Mouse (Mus musculus) liver, postnatal 0 days (tissue): Measurements from ENCODE around the gene Fyb. TPM values are rescaled to one million over a fixed set of nuclear protein-coding genes. Genes with fewer than 3 reads are reported as not detected.
A peak's percentile ranks its signal among the peaks of the same experiment; 100 is the strongest.

Experiments
- ATAC-seq: fragments of 200-750 bp; cut with Nextera tagmentation; 2 replicates; pipeline ENCODE4 v1.8.0; 2017; ENCODE audit warnings: mild to moderate bottlenecking, moderate library complexity
- DNase-seq: peaks from one replicate; pipeline ENCODE4 v3.0.0-alpha.2; 2016
- H3K27ac ChIP-seq: fragments of 300-500 bp; sonication (generic); 2 replicates; pipeline ENCODE4 v1.5.1; 2014; ENCODE audit warnings: antibody characterized with exemption, moderate library complexity, mild to moderate bottlenecking, low read depth
- H3K27me3 ChIP-seq: fragments of 300-500 bp; sonication (generic); 2 replicates; pipeline ENCODE4 v1.6.1; 2014; ENCODE audit warnings: low read length, control low read depth, mixed read lengths; ENCODE audit not compliant: insufficient read depth
- H3K36me3 ChIP-seq: fragments of 300-500 bp; sonication (generic); replicated peaks from 2 replicates; pipeline ENCODE4 v1.6.1; 2014; ENCODE audit warnings: mild to moderate bottlenecking, control low read depth, low read length, moderate library complexity, mixed read lengths; ENCODE audit not compliant: insufficient read depth
- H3K4me1 ChIP-seq: fragments of 300-500 bp; sonication (generic); 2 replicates; pipeline ENCODE4 v1.6.1; 2014; ENCODE audit warnings: antibody characterized with exemption, mild to moderate bottlenecking, control low read depth; ENCODE audit not compliant: insufficient read depth
- H3K4me2 ChIP-seq: fragments of 300-500 bp; sonication (generic); 2 replicates; pipeline ENCODE4 v1.6.1; 2014; ENCODE audit warnings: low read depth, mild to moderate bottlenecking, low read length, moderate library complexity, mixed read lengths
- H3K4me3 ChIP-seq: fragments of 300-500 bp; sonication (generic); 2 replicates; pipeline ENCODE4 v1.5.1; 2014; ENCODE audit warnings: low read depth, low read length
- H3K9ac ChIP-seq: fragments of 300-500 bp; sonication (generic); replicated peaks from 2 replicates; pipeline ENCODE4 v1.6.1; 2014; ENCODE audit warnings: mild to moderate bottlenecking, moderate library complexity
- H3K9me3 ChIP-seq: fragments of 300-500 bp; sonication (generic); 2 replicates; pipeline ENCODE4 v1.6.1; 2016; ENCODE audit warnings: mild to moderate bottlenecking, control low read depth, low read length, mixed read lengths
- CTCF ChIP-seq: sonication (generic); IDR thresholded peaks from 2 replicates; pipeline ENCODE4 v1.5.1; 2016; ENCODE audit warnings: antibody characterized with exemption, low read depth
- EP300 ChIP-seq: IDR thresholded peaks from 2 replicates; pipeline ENCODE4 v1.6.1; 2016; ENCODE audit warnings: antibody characterized with exemption, low read depth, mild to moderate bottlenecking
- WGBS: fragments of 180-500 bp; shearing (Covaris S2); extraction: QIAGEN DNeasy Blood & Tissue Kit; methylation state at CpG from one replicate; pipeline ENCODE4 v1.1.7; 2014; ENCODE audit not compliant: insufficient replicate concordance; 5-methylcytosine and 5-hydroxymethylcytosine counted together
- polyA plus RNA-seq: library from polyadenylated mRNA; unstranded; fragments of >200 nt; fragmentation: Nextera tagmentation; extraction: Ambion mirVana; gene quantifications from 2 replicates; pipeline ENCODE4 v1.2.1, GENCODE M21; 2015

Gene Fyb
- 28.0 and 29.7 TPM in 2 replicates for polyA plus RNA-seq

GRCm38 (mm10) chr15:6522653-6523167, at the start of gene Fyb:
Gene Fyb (plus strand): TSS chr15:6522853.
- 29% methylated on average over 8 of the region's 8 CpGs for WGBS
- TF ChIP-seq CTCF (no peak), EP300 (peak; percentile 63)
- peak within 1 kb of the TSS; percentile 21; the same call in 1 of the 2 replicates for H3K9ac ChIP-seq
- H3K4me2 ChIP-seq = peak within 1 kb of the TSS; percentile 62
- 0 out of 2 replicates have a peak within 1 kb of the TSS, but pooled peaks have one; percentile 34 for H3K27ac ChIP-seq
- no peaks in the 10 kb centered on the region for H3K36me3 ChIP-seq
- peak; percentile 32 for DNase-seq
- H3K27me3 ChIP-seq = no peaks in the 10 kb centered on the region
- no peaks in the 10 kb centered on the region for H3K9me3 ChIP-seq
- peaks cover 8% of the 10 kb centered on the region for H3K4me1 ChIP-seq
- peak within 1 kb of the TSS; percentile 32 for H3K4me3 ChIP-seq
- peak; percentile 69 for ATAC-seq

GRCm38 (mm10) chr15:6483561-6483960, 39.1 kb upstream of the Fyb start:
- Histone ChIP-seq H3K27me3 (no peaks in the 10 kb centered on the region), H3K9ac (no peak overlapping the region), H3K4me3 (no peak overlapping the region), H3K36me3 (no peaks in the 10 kb centered on the region), H3K4me1 (no peaks in the 10 kb centered on the region), H3K4me2 (no peak overlapping the region), H3K9me3 (no peaks in the 10 kb centered on the region), H3K27ac (no peak overlapping the region)
- WGBS = 60% methylated on average over 3 of the region's 3 CpGs
- no peak for DNase-seq
- no peak for ATAC-seq
- no peak for TF ChIP-seq CTCF
- no peak for TF ChIP-seq EP300

- Histone ChIP-seq H3K4me2 (no peak overlapping the region), H3K4me1 (no peaks in the 10 kb centered on the region), H3K9ac (no peak overlapping the region), H3K4me3 (no peak overlapping the region), H3K9me3 (no peaks in the 10 kb centered on the region), H3K27me3 (no peaks in the 10 kb centered on the region), H3K36me3 (no peaks in the 10 kb centered on the region), H3K27ac (no peak overlapping the region)
- no peak for TF ChIP-seq EP300
- TF ChIP-seq CTCF = no peak
- ATAC-seq (no peak), DNase-seq (no peak)
- 76% methylated on average over 2 of the region's 2 CpGs for WGBS
Measured at GRCm38 (mm10) chr15:6492386-6492785, 30.3 kb upstream of the Fyb start.

- no peaks in the 10 kb centered on the region for H3K4me1 ChIP-seq
- no peak overlapping the region for H3K4me3 ChIP-seq
- H3K9me3 ChIP-seq = no peaks in the 10 kb centered on the region
- no peak overlapping the region for H3K27ac ChIP-seq
- WGBS = 81% methylated on average over 10 of the region's 10 CpGs
- TF ChIP-seq CTCF (no peak), EP300 (no peak)
- H3K27me3 ChIP-seq = no peaks in the 10 kb centered on the region
- ATAC-seq (no peak), DNase-seq (no peak)
- H3K36me3 ChIP-seq = no peaks in the 10 kb centered on the region
- H3K4me2 ChIP-seq = no peak overlapping the region
- H3K9ac ChIP-seq = no peak overlapping the region
Measured at GRCm38 (mm10) chr15:6498396-6499070, 24.1 kb upstream of the Fyb start.

GRCm38 (mm10) chr15:6500787-6501186, 21.9 kb upstream of the Fyb start:
- Histone ChIP-seq H3K36me3 (no peaks in the 10 kb centered on the region), H3K4me3 (no peak overlapping the region), H3K4me1 (no peaks in the 10 kb centered on the region), H3K4me2 (no peak overlapping the region), H3K27me3 (no peaks in the 10 kb centered on the region), H3K9me3 (no peaks in the 10 kb centered on the region), H3K9ac (no peak overlapping the region), H3K27ac (no peak overlapping the region)
- 32% methylated on average over 1 of the region's 1 CpGs for WGBS
- TF ChIP-seq CTCF (peak; percentile 60), EP300 (no peak)
- ATAC-seq (peak; percentile 35; the same call in 1 of the 2 replicates), DNase-seq (no peak)

DNA sequence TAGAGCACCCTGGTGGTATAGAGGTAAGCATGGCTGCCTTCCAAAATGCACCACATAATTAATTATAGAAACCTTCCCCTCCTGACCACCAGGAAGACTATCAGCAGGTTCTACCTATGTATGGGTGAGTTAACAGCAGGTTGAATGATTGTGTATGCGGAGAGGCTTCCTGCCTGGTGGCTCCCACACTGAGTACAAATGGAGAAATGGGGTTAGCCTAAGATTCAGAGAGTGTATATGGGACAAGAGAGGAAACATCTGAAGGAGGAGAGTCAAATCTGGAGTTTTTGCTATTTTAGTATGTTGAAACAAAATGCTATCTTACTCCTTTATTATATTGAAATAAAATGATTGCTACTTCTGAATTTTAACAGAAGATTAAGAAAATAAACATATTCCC, 5.1 kb upstream of the Fyb start:
- H3K4me1 ChIP-seq = peaks cover 8% of the 10 kb centered on the region
- no peaks in the 10 kb centered on the region for H3K27me3 ChIP-seq
- no peak for ATAC-seq
- H3K27ac ChIP-seq = no peak overlapping the region
- H3K9me3 ChIP-seq = no peaks in the 10 kb centered on the region
- no peak overlapping the region for H3K9ac ChIP-seq
- no peak for DNase-seq
- no peak for TF ChIP-seq EP300
- TF ChIP-seq CTCF = no peak
- H3K36me3 ChIP-seq = no peaks in the 10 kb centered on the region
- WGBS = 86% methylated on average over 1 of the region's 1 CpGs
- no peak overlapping the region for H3K4me2 ChIP-seq
- H3K4me3 ChIP-seq = no peak overlapping the region
